Mouse (Mus musculus): ENCODE results near the gene Smchd1. TPM values are rescaled to one million over a fixed set of nuclear protein-coding genes. Genes with fewer than 3 reads are reported as not detected.

The Smchd1 gene
- polyA plus RNA-seq, 1 experiment from 2014 or later = 25.6 TPM

DNA sequence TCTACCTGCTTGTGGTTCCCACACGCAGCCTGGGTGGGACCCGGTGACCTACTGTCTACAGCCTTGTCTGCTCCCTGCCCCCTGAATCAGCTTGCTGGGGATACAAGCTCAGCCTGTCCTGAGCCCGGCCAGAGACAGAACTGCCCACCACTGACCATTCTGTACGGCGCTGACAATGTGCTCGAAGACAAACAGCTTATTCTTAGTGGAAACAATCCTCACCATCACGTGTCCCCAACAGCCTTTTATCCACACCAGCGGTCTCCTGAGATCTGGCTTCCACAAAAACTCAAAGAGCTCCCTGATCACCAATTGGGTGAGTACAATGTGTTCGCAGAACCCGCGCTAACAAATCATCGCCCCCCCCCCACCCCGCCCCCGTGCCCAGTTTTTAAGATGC is 166.0 kb downstream of the Smchd1 start:
- Histone ChIP-seq H3K27me3 (replicated peaks; ENCODE audit: control insufficient read depth, insufficient read depth, low read length) (peaks cover 30% of the 10 kb centered on the region), H3K4me3 (ENCODE audit: low read depth, low read length) (no peak overlapping the region), H3K4me2 (replicated peaks; ENCODE audit: low read depth) (no peak overlapping the region), H3K4me1 (replicated peaks; ENCODE audit: control insufficient read depth, insufficient read depth, low read length) (no peaks in the 10 kb centered on the region; the same call in 1 of the 2 replicates), H3K9me3 (ENCODE audit: control insufficient read depth) (no peaks in the 10 kb centered on the region), H3K36me3 (ENCODE audit: control insufficient read depth, insufficient read depth) (no peaks in the 10 kb centered on the region), H3K27ac (ENCODE audit: low read depth, low read length) (no peak overlapping the region), H3K9ac (ENCODE audit: low read depth, low read length) (no peak overlapping the region)
- WGBS = 52% methylated on average over 14 of the region's 14 CpGs
- ATAC-seq = no peak
- no peak for TF ChIP-seq CTCF (IDR thresholded peaks at IDR 0.05; ENCODE audit: low read depth)

DNA sequence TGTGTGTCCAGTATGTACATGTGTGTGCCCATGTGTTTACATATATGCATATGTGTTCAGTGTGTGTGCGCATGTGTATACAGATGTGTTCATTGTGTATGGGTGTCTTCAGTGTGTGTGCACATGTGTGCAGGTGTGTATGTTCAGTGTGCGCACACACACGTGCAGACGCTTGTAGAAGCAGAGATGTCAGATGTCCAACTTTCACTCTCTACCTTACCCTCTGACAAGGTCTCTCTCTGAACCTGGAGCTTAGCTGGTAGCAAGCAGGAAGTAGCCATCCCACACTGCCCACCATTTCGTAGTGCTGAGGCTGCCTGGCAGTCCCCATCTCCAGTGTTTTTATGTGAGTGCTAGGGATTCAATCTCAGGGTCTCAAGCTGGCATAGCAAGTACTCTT is 166.8 kb downstream of the Smchd1 start:
- 92% methylated on average over 5 of the region's 5 CpGs for WGBS
- Histone ChIP-seq H3K4me3 (ENCODE audit: low read depth, low read length) (no peak overlapping the region), H3K4me2 (replicated peaks; ENCODE audit: low read depth) (no peak overlapping the region), H3K9ac (ENCODE audit: low read depth, low read length) (no peak overlapping the region), H3K27ac (ENCODE audit: low read depth, low read length) (no peak overlapping the region), H3K4me1 (replicated peaks; ENCODE audit: control insufficient read depth, insufficient read depth, low read length) (no peaks in the 10 kb centered on the region; the same call in 1 of the 2 replicates), H3K9me3 (ENCODE audit: control insufficient read depth) (no peaks in the 10 kb centered on the region), H3K27me3 (replicated peaks; ENCODE audit: control insufficient read depth, insufficient read depth, low read length) (peaks cover 30% of the 10 kb centered on the region), H3K36me3 (ENCODE audit: control insufficient read depth, insufficient read depth) (no peaks in the 10 kb centered on the region)
- ATAC-seq = no peak
- TF ChIP-seq CTCF (IDR thresholded peaks at IDR 0.05; ENCODE audit: low read depth) = no peak

DNA sequence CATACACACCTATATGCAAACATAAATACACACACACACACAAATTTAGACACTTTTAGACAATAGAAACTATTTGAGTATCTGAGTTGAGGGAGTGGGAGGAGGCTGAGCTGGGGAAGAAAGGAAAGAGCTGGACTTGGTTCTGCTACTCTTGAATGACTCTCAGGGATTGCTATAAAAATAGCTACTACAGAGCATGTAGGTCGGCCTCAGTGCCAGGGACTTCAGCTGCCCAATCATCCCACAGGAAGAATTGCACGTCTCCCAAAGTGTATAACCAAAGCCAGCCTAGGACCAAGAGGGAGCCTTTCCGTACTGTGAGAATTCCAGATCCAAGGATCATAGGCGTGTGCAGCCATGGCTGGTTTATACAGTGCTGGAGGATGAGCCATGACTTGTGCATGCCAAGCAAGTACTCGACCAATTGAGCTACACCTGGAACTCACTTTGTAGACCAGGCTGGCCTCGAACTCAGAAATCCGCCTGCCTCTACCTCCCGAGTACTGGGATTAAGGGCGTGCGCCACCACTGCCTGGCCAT is 167.8 kb downstream of the Smchd1 start:
- Histone ChIP-seq H3K9me3 (ENCODE audit: control insufficient read depth) (no peaks in the 10 kb centered on the region), H3K9ac (ENCODE audit: low read depth, low read length) (no peak overlapping the region), H3K27me3 (replicated peaks; ENCODE audit: control insufficient read depth, insufficient read depth, low read length) (peaks cover 30% of the 10 kb centered on the region), H3K27ac (ENCODE audit: low read depth, low read length) (no peak overlapping the region), H3K4me2 (replicated peaks; ENCODE audit: low read depth) (no peak overlapping the region), H3K36me3 (ENCODE audit: control insufficient read depth, insufficient read depth) (no peaks in the 10 kb centered on the region), H3K4me1 (replicated peaks; ENCODE audit: control insufficient read depth, insufficient read depth, low read length) (no peaks in the 10 kb centered on the region; the same call in 1 of the 2 replicates), H3K4me3 (ENCODE audit: low read depth, low read length) (no peak overlapping the region)
- whole genome bisulfite sequencing = 87% methylated on average over 10 of the region's 10 CpGs
- ATAC-seq = no peak
- no peak for TF ChIP-seq CTCF (IDR thresholded peaks at IDR 0.05; ENCODE audit: low read depth)

DNA sequence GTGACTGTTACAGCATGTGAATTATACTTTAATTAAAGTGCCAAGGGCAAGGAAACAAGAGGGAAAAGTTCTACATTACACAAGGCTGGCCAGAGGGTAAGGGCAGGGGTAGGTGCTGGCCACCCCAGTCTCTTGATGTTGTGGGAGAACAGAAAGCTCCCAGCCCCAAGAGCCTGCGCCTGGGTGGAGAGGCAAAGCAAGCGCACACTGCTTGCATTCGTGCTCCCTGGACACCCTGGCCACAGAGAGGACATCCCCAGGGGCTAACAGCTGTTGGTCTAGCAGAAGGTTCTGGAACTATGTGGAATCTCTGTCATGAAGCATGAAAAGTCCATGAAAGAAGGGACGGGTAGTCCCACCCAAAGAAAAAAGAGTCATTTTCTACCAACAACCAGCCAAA is 168.4 kb downstream of the Smchd1 start:
- Histone ChIP-seq H3K36me3 (ENCODE audit: control insufficient read depth, insufficient read depth) (no peaks in the 10 kb centered on the region), H3K9ac (ENCODE audit: low read depth, low read length) (no peak overlapping the region), H3K9me3 (ENCODE audit: control insufficient read depth) (no peaks in the 10 kb centered on the region), H3K4me2 (replicated peaks; ENCODE audit: low read depth) (no peak overlapping the region), H3K27me3 (replicated peaks; ENCODE audit: control insufficient read depth, insufficient read depth, low read length) (peaks cover 26% of the 10 kb centered on the region), H3K4me3 (ENCODE audit: low read depth, low read length) (no peak overlapping the region), H3K27ac (ENCODE audit: low read depth, low read length) (no peak overlapping the region), H3K4me1 (replicated peaks; ENCODE audit: control insufficient read depth, insufficient read depth, low read length) (no peaks in the 10 kb centered on the region; the same call in 1 of the 2 replicates)
- no peak for ATAC-seq
- 83% methylated on average over 4 of the region's 4 CpGs for WGBS
- TF ChIP-seq CTCF (IDR thresholded peaks at IDR 0.05; ENCODE audit: low read depth) = no peak

DNA sequence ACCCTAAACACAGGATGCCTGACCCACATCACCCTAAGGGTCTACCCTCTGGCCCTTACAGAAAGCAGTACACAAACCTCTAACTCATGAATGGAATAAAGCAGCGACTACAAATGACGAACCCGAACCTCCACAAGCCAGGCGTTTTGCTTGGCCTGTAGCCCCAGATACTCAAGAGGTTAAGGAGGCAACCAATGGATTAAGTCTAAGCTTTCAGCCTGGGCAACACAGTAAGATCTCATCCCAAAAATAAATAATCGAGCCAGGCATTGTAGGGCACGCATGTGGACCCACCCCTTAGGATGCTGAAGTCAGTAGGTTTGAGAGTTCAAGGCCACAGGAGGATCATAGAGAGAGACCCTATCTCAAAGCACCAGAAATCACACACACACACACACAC is 169.1 kb downstream of the Smchd1 start:
- Histone ChIP-seq H3K4me1 (replicated peaks; ENCODE audit: control insufficient read depth, insufficient read depth, low read length) (no peaks in the 10 kb centered on the region; the same call in 1 of the 2 replicates), H3K27ac (ENCODE audit: low read depth, low read length) (no peak overlapping the region), H3K4me3 (ENCODE audit: low read depth, low read length) (no peak overlapping the region), H3K4me2 (replicated peaks; ENCODE audit: low read depth) (no peak overlapping the region), H3K27me3 (replicated peaks; ENCODE audit: control insufficient read depth, insufficient read depth, low read length) (peaks cover 20% of the 10 kb centered on the region), H3K36me3 (ENCODE audit: control insufficient read depth, insufficient read depth) (no peaks in the 10 kb centered on the region), H3K9ac (ENCODE audit: low read depth, low read length) (no peak overlapping the region), H3K9me3 (ENCODE audit: control insufficient read depth) (no peaks in the 10 kb centered on the region)
- ATAC-seq = no peak
- TF ChIP-seq CTCF (IDR thresholded peaks at IDR 0.05; ENCODE audit: low read depth) = no peak
- WGBS = 88% methylated on average over 6 of the region's 6 CpGs

DNA sequence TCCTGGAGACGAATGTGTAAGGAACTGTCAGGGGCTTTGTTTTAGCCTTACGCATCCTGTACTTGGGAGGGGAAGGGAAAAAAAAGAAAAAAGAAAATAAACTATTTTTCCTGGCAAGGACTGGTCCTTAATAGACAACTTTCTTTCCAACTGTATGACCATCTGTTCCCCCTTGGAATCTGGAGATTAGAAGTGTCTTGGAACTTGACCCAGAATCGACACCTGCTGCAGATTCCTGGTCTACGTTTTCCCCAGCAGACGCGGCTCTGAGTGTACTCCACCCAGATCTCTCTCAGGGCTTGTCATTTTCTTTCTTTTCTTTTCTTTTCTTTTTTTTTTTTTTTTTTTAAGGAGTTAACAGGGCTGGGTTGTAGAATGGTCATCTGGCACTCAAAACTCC is 171.7 kb downstream of the Smchd1 start:
- H3K27me3 ChIP-seq (replicated peaks; ENCODE audit: control insufficient read depth, insufficient read depth, low read length) = no peaks in the 10 kb centered on the region
- no peaks in the 10 kb centered on the region for H3K4me1 ChIP-seq (replicated peaks; ENCODE audit: control insufficient read depth, insufficient read depth, low read length)
- no peaks in the 10 kb centered on the region for H3K36me3 ChIP-seq (ENCODE audit: control insufficient read depth, insufficient read depth)
- H3K9me3 ChIP-seq (ENCODE audit: control insufficient read depth) = no peaks in the 10 kb centered on the region
- H3K4me3 ChIP-seq (ENCODE audit: low read depth, low read length) = no peak overlapping the region
- no peak overlapping the region for H3K27ac ChIP-seq (ENCODE audit: low read depth, low read length)
- H3K4me2 ChIP-seq (replicated peaks; ENCODE audit: low read depth) = no peak overlapping the region
- no peak overlapping the region for H3K9ac ChIP-seq (ENCODE audit: low read depth, low read length)
- TF ChIP-seq CTCF (IDR thresholded peaks at IDR 0.05; ENCODE audit: low read depth) = no peak
- 56% methylated on average over 6 of the region's 6 CpGs for WGBS
- no peak for ATAC-seq

DNA sequence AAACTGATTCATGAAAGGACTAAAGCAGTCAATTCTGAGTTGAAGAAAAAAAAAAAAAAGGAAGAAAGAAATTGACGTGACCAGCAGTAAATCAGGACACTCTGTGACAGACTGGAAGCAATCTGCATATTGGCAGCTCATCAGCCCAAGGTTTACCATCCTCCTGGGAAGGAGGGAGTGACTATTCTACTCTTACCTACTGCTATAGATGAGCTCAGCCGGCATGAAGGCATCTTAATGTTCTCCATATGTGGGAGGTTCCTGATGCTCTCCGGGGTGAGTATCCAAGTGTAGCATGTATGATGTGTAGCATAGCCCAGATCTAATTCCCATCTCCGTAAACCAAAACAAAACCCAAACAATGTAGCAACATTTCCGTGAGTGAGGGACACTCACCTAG is 173.7 kb downstream of the Smchd1 start:
- H3K27ac ChIP-seq (ENCODE audit: low read depth, low read length) = no peak overlapping the region
- WGBS = 66% methylated on average over 5 of the region's 5 CpGs
- no peak for ATAC-seq
- no peak for TF ChIP-seq CTCF (IDR thresholded peaks at IDR 0.05; ENCODE audit: low read depth)
- H3K36me3 ChIP-seq (ENCODE audit: control insufficient read depth, insufficient read depth) = no peaks in the 10 kb centered on the region
- no peak overlapping the region for H3K4me3 ChIP-seq (ENCODE audit: low read depth, low read length)
- H3K27me3 ChIP-seq (replicated peaks; ENCODE audit: control insufficient read depth, insufficient read depth, low read length) = no peaks in the 10 kb centered on the region
- no peak overlapping the region for H3K4me2 ChIP-seq (replicated peaks; ENCODE audit: low read depth)
- no peak overlapping the region for H3K9ac ChIP-seq (ENCODE audit: low read depth, low read length)
- H3K4me1 ChIP-seq (replicated peaks; ENCODE audit: control insufficient read depth, insufficient read depth, low read length) = no peaks in the 10 kb centered on the region
- H3K9me3 ChIP-seq (ENCODE audit: control insufficient read depth) = no peaks in the 10 kb centered on the region
